Mouse (Mus musculus) CH12.LX (cell line): ENCODE measurements at regions not wholly inside any gene's neighbourhood (a gene's known extent, or its start where the extent isn't known, plus 50 kb on each side); places are given as distances from the start of the nearest gene placed in this dataset.

Experiments
- DNase-seq: peaks from one replicate; pipeline ENCODE4 v3.0.0-alpha.2; 2013; ENCODE audit errors: extremely low read depth
- H3K27ac ChIP-seq: 2 replicates; pipeline ENCODE4 v1.5.1; 2012; ENCODE audit warnings: low read depth, mild to moderate bottlenecking, control low read depth, moderate library complexity; ENCODE audit not compliant: insufficient read depth
- H3K27me3 ChIP-seq: replicated peaks from 2 replicates; pipeline ENCODE3; 2012; ENCODE audit warnings: inconsistent platforms
- H3K36me3 ChIP-seq, 2 experiments: replicated peaks in 1 of 2; 2 replicates each; pipeline versions ENCODE3 to v1.6.1; 2012; ENCODE audit warnings: inconsistent platforms in 1 of 2, low read length in 1 of 2, mild to moderate bottlenecking in 1 of 2, mixed read lengths in 1 of 2, moderate library complexity in 1 of 2; ENCODE audit not compliant: control insufficient read depth in 1 of 2, insufficient read depth in 1 of 2
- H3K4me1 ChIP-seq, 2 experiments: 2 replicates each; pipeline ENCODE4 v1.6.1; 2012; ENCODE audit warnings: inconsistent platforms in 1 of 2, moderate library complexity in 1 of 2; ENCODE audit not compliant: insufficient read depth in 2 of 2, control insufficient read depth in 1 of 2
- H3K4me2 ChIP-seq: 2 replicates; pipeline ENCODE4 v1.6.1; 2012; ENCODE audit warnings: low read depth, mild to moderate bottlenecking, control low read depth; ENCODE audit not compliant: poor library complexity, insufficient read depth, severe bottlenecking
- H3K4me3 ChIP-seq, 3 experiments: fragments of 150-350 bp in 1 of 3; sonication (generic) in 1 of 3; replicated peaks in 1 of 3; 2 replicates each; pipeline versions ENCODE3 to v1.5.1; 2011 to 2012; ENCODE audit warnings: low read depth in 2 of 3, low read length in 2 of 3, mild to moderate bottlenecking in 2 of 3, moderate library complexity in 2 of 3, control low read depth in 1 of 3, improper control_type of control experiment in 1 of 3, inconsistent platforms in 1 of 3, mixed read lengths in 1 of 3; ENCODE audit not compliant: poor library complexity in 1 of 3
- H3K79me2 ChIP-seq: replicated peaks from 2 replicates; pipeline ENCODE4 v1.6.1; 2012; ENCODE audit warnings: mild to moderate bottlenecking, moderate library complexity; ENCODE audit not compliant: control insufficient read depth, poor library complexity, insufficient read depth, severe bottlenecking; ENCODE audit errors: extremely low read depth
- H3K9ac ChIP-seq: 2 replicates; pipeline ENCODE4 v1.6.1; 2012; ENCODE audit warnings: low read depth, mild to moderate bottlenecking, control low read depth, moderate library complexity; ENCODE audit not compliant: insufficient read depth
- H3K9me3 ChIP-seq: replicated peaks from 2 replicates; pipeline ENCODE3; 2012; ENCODE audit warnings: low read length, inconsistent platforms, mixed read lengths
- BHLHE40 ChIP-seq: IDR thresholded peaks from 2 replicates; pipeline ENCODE4 v1.6.1; 2011; ENCODE audit warnings: mild to moderate bottlenecking, low read depth, low read length, improper control_type of control experiment
- CHD2 ChIP-seq: IDR thresholded peaks from 2 replicates; pipeline ENCODE4 v1.6.1; 2011; ENCODE audit warnings: low read length, improper control_type of control experiment
- CTCF ChIP-seq, 2 experiments: IDR thresholded peaks in 1 of 2; conservative IDR thresholded peaks in 1 of 2; 2 replicates each; pipeline ENCODE4 v1.5.1; 2011 to 2012; ENCODE audit warnings: low read depth in 2 of 2, low read length in 2 of 2, improper control_type of control experiment in 1 of 2, inconsistent platforms in 1 of 2, mild to moderate bottlenecking in 1 of 2, moderate library complexity in 1 of 2
- E2F4 ChIP-seq: IDR thresholded peaks from 2 replicates; pipeline ENCODE4 v1.6.1; 2011; ENCODE audit warnings: low read depth, low read length, improper control_type of control experiment; ENCODE audit not compliant: insufficient replicate concordance
- ELF1 ChIP-seq: IDR thresholded peaks from 2 replicates; pipeline ENCODE4 v1.6.1; 2014; ENCODE audit warnings: low read depth, mild to moderate bottlenecking, inconsistent platforms, low read length, improper control_type of control experiment
- GABPA ChIP-seq: IDR thresholded peaks from 2 replicates; pipeline ENCODE4 v1.6.1; 2012; ENCODE audit warnings: low read depth, low read length, improper control_type of control experiment, inconsistent platforms; ENCODE audit not compliant: insufficient replicate concordance
- HCFC1 ChIP-seq: IDR thresholded peaks from 2 replicates; pipeline ENCODE4 v1.6.1; 2012; ENCODE audit warnings: low read depth, mild to moderate bottlenecking, inconsistent platforms, low read length, improper control_type of control experiment
- JUND ChIP-seq: conservative IDR thresholded peaks from 2 replicates; pipeline ENCODE4 v1.6.1; 2011; ENCODE audit warnings: low read depth, low read length, improper control_type of control experiment
- KAT2A ChIP-seq: IDR thresholded peaks from 2 replicates; pipeline ENCODE4 v1.6.1; 2012; ENCODE audit warnings: low read length, improper control_type of control experiment, inconsistent platforms; ENCODE audit not compliant: insufficient replicate concordance
- MAX ChIP-seq: IDR thresholded peaks from 2 replicates; pipeline ENCODE4 v1.6.1; 2011; ENCODE audit warnings: low read length, improper control_type of control experiment
- MAZ ChIP-seq: IDR thresholded peaks from 2 replicates; pipeline ENCODE4 v1.6.1; 2012; ENCODE audit warnings: low read depth, mild to moderate bottlenecking, inconsistent platforms, low read length, improper control_type of control experiment, moderate library complexity
- MXI1 ChIP-seq: IDR thresholded peaks from 2 replicates; pipeline ENCODE4 v1.6.1; 2011; ENCODE audit warnings: mild to moderate bottlenecking, low read depth, low read length, improper control_type of control experiment
- POLR2A ChIP-seq: IDR thresholded peaks from 2 replicates; pipeline ENCODE4 v1.6.1; 2011; ENCODE audit warnings: low read depth, mild to moderate bottlenecking, improper control_type of control experiment, low read length
- RAD21 ChIP-seq: IDR thresholded peaks from 2 replicates; pipeline ENCODE4 v1.6.1; 2011; ENCODE audit warnings: low read depth, mild to moderate bottlenecking, low read length, improper control_type of control experiment, moderate library complexity
- RCOR1 ChIP-seq: conservative IDR thresholded peaks from 2 replicates; pipeline ENCODE4 v1.6.1; 2012; ENCODE audit warnings: low read depth, mild to moderate bottlenecking, inconsistent platforms, low read length, improper control_type of control experiment
- SIN3A ChIP-seq: IDR thresholded peaks from 2 replicates; pipeline ENCODE4 v1.6.1; 2012; ENCODE audit warnings: low read length, improper control_type of control experiment, inconsistent platforms
- TCF12 ChIP-seq: IDR thresholded peaks from 2 replicates; pipeline ENCODE4 v1.6.1; 2014; ENCODE audit warnings: low read depth, mild to moderate bottlenecking, inconsistent platforms, low read length, improper control_type of control experiment
- UBTF ChIP-seq: IDR thresholded peaks from 2 replicates; pipeline ENCODE4 v1.6.1; 2012; ENCODE audit warnings: low read depth, mild to moderate bottlenecking, inconsistent platforms, low read length, improper control_type of control experiment, moderate library complexity
- USF1 ChIP-seq: IDR thresholded peaks from 2 replicates; pipeline ENCODE4 v1.6.1; 2014; ENCODE audit warnings: low read depth, mild to moderate bottlenecking, inconsistent platforms, low read length, improper control_type of control experiment
- ZC3H11A ChIP-seq: IDR thresholded peaks from 2 replicates; pipeline ENCODE4 v1.6.1; 2012; ENCODE audit warnings: low read depth, mild to moderate bottlenecking, inconsistent platforms, low read length, improper control_type of control experiment
- ZNF384 ChIP-seq: IDR thresholded peaks from 2 replicates; pipeline ENCODE4 v1.6.1; 2012; ENCODE audit warnings: low read depth, low read length, improper control_type of control experiment, inconsistent platforms
- dilution Hi-C: fragments of 300-500 bp; cut with MboI; formaldehyde crosslinking; loops from 2 replicates; pipeline ENCODE4 v1.14.3; 2020; ENCODE audit warnings: low sequenced_read_pairs; ENCODE audit not compliant: extremely low pct_unique_long_range_greater_than_20kb, extremely low pct_ligation_motif_present
- in situ Hi-C: fragments of 300-500 bp; cut with MboI; formaldehyde crosslinking; loops from 3 replicates; pipeline ENCODE4 v1.14.3; 2019; ENCODE audit warnings: low sequenced_read_pairs, low pct_ligation_motif_present, low pct_unique_long_range_greater_than_20kb, mixed read lengths

DNA sequence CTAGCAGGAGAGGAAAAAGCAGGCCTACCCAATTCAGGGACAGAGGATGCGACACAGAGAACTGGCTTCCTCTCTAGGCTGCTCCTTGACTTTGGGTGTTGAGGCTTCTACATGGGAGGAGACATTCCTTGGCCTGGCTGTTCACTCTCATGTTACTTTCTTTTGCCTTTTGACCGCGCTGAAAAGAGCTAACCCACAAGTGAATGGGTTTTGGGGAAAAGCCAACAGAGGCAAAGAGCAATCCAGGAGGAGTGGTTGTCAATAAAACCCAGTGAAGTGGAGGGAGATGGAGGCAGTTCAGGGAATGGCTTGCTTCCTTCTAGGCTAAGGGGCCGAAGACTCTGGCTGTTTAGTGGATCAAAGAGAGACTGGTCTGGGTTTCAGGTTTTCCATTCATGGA lies 167.6 kb upstream of the Podxl start:
- Histone ChIP-seq H3K9ac (no peak overlapping the region), H3K4me3 (no peak overlapping the region), H3K4me1 (no peaks in the 10 kb centered on the region), H3K27me3 (peaks cover 91% of the 10 kb centered on the region), H3K79me2 (no peaks in the 10 kb centered on the region), H3K36me3 (no peaks in the 10 kb centered on the region), H3K27ac (no peak overlapping the region), H3K9me3 (no peaks in the 10 kb centered on the region), H3K4me2 (no peak overlapping the region)
- in situ Hi-C loops: no loop called here
- no peak for DNase-seq
- TF ChIP-seq ZC3H11A (no peak), GABPA (no peak), MAX (no peak), SIN3A (no peak), RAD21 (no peak), RCOR1 (no peak), HCFC1 (no peak)
- dilution Hi-C loops: no loop called here

DNA sequence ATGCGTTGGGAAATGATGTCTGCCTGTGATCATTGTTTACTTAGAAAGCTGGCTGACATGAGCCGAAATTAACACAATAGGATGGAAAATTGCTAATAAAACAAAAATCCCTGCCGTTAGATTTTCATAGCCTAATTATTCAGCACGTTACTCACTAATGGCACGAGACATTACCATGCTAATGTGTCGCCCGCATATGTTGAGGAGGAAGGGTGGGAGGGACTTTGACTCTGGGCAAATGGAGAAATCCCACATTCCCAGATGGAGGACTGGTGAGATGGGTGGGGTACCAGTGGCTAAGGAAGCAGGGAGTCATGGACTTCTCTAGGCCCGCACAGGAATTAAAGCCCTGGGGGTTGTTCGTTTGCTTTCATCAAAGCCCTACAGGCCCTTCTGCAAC lies 155.8 kb upstream of the Podxl start:
- dilution Hi-C loops (no loop called here), in situ Hi-C loops (no loop called here)
- Histone ChIP-seq H3K79me2 (no peaks in the 10 kb centered on the region), H3K4me2 (no peak overlapping the region), H3K4me3 (no peak overlapping the region), H3K27me3 (peaks cover 76% of the 10 kb centered on the region), H3K4me1 (no peaks in the 10 kb centered on the region), H3K36me3 (no peaks in the 10 kb centered on the region), H3K9me3 (no peaks in the 10 kb centered on the region), H3K9ac (no peak overlapping the region), H3K27ac (no peak overlapping the region)
- no peak for DNase-seq
- TF ChIP-seq UBTF (no peak), JUND (no peak), KAT2A (no peak), MAX (no peak), CHD2 (no peak), RCOR1 (no peak), USF1 (no peak), BHLHE40 (no peak), TCF12 (no peak), MAZ (no peak), CTCF (conservative IDR thresholded peaks at IDR 0.05 in 1 of 2, IDR thresholded peaks at IDR 0.05 in 1 of 2; ENCODE audit: low read depth in 2 of 2, low read length in 2 of 2) (no peak), POLR2A (no peak), E2F4 (no peak), ELF1 (no peak), ZNF384 (no peak), MXI1 (no peak), GABPA (no peak)
